Mouse (Mus musculus): Measurements from ENCODE around the gene Kcnh5.

Gene Kcnh5

DNA sequence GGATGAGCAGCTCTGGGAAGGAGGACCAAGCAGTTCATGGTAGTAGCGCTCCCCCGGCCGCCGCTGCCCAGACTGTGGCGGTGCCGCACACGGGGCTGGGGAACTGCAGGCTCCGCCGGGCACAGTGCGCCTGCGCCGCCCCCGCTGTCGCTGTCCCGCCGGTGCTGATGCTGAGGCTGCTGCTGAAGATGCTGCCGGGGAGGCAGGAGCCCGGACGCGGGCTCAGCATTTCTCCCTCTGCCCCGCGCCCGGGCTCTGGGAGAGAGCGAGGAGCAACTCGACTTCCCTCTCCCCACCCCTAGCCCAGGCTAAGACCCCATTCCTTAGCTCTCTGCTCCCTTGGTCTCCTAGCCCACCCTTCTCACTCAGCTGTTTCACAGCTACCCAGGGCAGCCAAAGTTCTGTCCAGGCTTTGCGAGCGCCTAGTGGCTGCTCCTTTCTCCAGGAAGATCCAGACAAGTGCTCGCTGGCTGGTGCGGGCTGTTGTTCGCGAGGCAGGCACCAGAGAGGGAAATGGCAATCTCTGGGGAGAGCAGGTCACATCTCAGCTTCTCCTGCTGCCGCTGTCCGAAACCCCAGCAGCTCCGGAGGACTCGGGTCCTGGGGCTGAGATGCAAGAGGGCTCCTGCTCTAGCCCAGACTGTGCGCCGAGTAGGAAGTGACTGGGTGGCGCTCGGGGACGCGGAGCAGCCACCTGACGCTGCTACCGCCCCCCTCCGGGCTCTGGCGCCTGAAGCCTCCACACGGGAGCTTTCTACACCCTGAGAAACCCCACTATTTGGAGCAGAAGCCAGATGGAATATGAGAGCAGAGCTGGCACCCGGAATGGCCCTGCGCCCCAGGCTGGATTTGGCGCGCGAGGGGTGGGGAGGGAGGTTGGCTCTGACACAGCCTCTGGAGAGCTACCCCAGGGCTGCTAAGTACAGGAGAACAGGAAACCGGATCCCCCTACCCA, at the start of gene Kcnh5:
TSS of gene Kcnh5 (minus strand) at position 642 of the 955 bp plus-strand sequence.
- DNase-seq (ENCODE audit: low read depth, low spot score) = no peak

DNA sequence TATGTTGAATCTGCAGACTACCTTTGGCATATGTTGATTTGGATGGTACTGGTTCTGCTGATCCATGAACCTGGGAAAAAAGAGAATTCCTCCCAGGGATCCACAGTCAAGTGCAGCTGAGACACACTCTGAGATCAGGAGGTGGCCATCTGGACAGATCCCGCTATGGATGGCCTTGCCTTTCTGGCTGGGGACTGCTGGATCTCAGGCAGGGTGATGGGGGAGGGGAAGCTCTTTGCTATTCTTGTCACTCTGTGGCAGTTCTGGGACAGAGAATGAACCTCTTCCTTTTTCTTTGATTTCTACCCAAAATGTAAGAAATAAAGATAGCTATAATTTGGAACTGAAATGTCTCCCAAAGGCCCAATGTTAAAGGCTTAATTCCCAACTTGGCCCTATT, 46.8 kb upstream of the Kcnh5 start:
- no peak for DNase-seq (ENCODE audit: low read depth, low spot score)

DNA sequence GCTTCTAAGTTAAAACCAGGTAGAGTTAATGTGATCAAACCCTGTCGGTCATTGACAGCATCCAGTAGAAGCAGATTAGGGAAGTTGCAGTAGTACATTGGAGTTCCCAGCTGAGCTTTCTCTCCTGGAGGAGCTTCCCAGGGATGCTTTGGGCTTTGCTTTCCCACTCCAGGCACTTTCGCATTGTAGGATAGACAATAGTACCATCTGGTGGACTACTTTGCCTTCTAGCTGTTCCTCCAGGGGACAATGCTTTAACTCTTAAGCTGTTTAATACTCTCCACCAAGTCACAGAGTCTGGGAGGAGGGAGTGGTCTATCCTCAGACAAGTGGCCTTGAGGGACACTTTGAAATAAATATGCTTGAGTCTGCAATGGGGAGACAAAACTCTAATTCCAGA, 12.3 kb upstream of the Kcnh5 start:
- no peak for DNase-seq (ENCODE audit: low read depth, low spot score)

DNA sequence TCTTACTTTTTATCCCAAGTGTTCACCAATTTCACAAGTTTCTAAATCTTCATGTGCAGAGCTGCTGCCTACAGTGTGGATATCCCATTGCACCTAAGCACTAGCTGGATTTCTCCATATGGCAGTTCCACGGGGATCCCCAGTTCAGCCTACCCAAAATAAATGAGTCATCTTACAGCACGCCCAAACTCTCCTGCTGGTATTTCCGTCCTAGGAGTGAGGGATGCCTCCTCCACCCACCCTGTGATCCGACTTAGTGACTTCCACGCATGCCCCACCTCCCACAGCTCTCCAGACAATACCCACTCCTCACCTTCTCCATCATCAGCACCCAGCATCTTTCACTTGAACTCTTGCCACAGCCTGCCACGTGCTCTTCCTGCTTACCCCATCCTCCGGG, 5.5 kb upstream of the Kcnh5 start:
- no peak for DNase-seq (ENCODE audit: low read depth, low spot score)

DNA sequence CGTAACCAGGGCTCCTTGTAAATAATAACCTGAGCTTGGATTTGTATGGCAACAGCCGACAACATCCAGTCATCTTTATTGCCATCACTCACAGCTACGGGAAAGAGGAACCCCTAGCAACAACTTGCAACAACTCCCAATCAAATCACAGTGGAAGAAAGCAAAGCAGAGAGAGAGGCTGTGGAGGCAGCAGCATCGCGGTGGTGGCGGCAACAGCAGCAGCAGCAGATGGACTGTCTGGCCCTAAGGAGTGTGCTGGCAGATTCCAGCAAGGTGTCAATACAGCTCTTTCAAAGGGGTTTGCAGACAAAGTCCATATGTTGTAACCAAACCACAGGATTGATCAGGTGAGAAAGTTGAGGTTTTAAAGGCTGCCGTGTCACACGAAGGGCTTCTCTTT, 2.4 kb upstream of the Kcnh5 start:
- DNase-seq (ENCODE audit: low read depth, low spot score) = no peak

DNA sequence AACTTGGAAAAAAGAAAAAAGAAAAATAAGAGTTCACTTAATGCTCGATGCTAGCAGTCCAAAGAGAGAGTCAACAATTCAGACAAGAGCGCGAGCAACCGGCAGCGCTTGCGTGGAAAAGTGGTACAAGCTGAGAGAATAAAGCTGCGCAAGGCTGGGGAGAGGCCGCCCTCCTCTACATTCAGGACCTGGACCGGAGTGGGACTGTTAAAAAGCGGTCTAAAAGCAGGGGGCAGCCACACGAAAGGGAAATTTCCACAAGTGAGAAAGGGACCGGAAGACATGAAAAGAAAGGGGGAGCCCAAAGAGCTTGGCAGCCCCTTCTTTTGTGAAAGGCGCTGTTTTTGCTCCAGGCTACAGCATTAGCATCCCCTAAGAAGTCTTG, 506 bp upstream of the Kcnh5 start:
- DNase-seq (ENCODE audit: low read depth, low spot score) = no peak

DNA sequence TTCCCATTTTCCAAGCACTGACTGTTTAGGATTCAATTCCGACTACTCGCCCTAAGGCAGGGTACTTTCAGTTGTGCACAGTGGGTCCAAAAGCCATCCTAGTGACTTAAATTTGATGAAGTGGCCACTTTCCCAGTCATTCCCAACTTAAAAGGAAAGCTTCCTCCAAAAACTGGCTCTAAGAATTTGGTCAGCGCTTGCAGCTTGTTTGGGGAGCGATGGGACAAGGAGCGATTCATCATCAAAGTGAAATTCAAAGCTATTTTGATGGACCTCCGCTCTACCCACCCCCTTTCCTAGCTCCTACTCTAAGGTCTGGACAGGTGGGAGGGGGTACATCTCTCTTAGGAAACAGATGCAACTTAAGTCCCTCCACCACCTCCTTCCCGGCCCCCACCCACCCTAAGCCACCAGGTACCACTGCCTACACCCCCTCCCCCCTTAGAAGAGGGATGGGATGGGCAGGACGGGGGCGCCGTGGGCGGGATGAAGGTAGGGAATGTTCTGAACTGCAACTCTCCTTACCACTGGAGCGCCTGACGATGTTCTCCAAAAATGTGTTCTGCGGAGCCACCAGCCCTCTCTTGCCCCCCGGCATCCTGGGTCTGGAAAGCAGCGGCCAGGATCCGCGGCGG, 1.1 kb downstream of the Kcnh5 start:
- DNase-seq (ENCODE audit: low read depth, low spot score) = no peak

DNA sequence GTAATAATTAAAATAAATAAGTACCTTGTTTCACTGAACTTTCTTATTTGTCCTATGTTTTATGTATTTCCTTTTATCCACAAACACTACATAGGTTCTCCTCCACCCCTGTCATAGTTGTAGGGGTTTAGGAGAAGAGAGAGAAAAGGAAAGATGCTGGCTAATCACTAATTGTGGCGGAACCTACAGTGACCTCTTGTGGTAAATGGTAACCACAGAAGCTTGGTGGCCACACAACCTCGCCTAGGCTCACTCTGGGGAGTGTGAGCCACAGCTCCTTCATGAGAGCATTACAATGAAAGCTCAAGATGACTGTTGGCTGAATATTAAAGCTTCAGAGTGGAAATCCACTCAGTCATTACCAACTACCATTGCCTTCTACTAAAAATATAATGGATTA, 6.2 kb downstream of the Kcnh5 start:
- no peak for DNase-seq (ENCODE audit: low read depth, low spot score)

DNA sequence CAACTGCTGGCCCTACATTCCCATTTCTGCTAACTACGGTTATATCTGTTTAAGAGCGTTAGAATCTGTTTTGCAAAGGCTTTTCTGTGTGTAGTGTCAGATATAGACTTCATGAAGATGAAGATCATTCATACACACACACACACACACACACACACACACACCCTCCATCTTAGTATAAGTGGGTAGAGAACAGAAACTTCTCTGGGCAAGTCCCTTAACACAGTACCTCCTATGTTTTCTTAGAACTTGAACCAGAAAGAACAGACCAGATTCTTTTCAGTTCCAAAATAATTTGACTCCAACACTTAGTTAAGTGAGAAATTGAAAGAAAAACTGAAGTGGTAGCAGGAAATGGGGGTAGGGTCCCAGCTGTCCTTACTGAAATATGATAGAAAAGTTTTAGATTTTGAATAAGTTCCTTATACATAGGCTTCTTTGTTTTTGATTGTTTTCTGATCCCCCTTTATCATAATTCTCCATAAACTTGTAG, 24.0 kb downstream of the Kcnh5 start:
- DNase-seq (ENCODE audit: low read depth, low spot score) = no peak

DNA sequence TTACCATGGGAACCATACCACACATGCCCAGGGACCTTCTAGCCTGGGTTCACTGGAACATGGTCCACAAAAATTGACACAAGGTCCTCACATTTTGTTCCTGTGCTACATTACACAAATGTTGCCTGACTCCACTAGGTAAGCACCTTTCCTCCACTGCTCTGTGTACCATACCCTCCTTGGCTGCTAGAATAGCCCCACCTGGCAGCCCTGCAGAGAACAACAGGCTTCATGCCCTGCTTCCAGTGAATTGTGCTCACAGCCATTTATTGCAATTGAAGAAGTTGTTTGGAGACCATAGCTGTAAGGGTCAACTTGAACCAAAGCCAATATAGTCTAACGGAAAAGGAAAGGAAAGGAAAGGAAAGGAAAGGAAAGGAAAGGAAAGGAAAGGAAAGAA, 37.3 kb downstream of the Kcnh5 start:
- DNase-seq (ENCODE audit: low read depth, low spot score) = no peak

DNA sequence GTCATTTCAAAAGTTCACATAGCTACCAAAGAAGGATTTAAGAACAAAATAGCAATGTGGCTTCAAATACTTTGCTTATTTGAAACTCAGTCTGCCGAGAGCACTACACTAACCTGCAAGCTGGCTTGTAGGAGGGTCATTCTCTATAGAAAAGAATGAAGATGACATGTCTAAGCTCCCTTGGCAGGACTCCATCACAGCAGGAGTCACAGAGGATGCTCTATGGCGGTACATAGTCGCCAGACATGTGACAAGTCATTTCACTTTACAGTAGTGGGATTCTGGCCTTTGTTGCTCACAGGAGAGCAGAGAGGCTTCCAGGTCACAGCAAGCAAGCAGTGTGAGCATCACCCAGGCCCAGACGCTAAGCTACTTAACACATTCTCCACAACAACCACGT, 85.2 kb downstream of the Kcnh5 start:
- no peak for DNase-seq (ENCODE audit: low read depth, low spot score)

DNA sequence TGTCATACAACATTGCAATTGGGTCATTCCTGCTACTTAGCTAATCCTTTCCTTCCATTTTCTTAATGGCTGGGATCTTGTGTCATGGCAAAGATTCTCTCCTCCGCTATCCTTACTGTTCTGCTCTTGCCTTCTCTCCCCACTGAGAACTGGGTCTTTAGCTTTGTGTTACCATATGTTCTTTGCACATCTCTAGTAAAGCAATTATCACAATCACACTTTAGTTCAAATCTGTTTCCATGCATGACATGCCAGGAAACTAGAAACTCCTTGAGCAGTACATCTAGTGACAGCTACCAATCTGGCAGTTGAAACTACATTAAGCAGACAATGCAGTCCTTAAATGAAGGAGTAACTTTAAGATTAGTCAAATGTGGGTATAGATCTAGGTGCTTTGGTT, 86.2 kb downstream of the Kcnh5 start:
- DNase-seq (ENCODE audit: low read depth, low spot score) = no peak

DNA sequence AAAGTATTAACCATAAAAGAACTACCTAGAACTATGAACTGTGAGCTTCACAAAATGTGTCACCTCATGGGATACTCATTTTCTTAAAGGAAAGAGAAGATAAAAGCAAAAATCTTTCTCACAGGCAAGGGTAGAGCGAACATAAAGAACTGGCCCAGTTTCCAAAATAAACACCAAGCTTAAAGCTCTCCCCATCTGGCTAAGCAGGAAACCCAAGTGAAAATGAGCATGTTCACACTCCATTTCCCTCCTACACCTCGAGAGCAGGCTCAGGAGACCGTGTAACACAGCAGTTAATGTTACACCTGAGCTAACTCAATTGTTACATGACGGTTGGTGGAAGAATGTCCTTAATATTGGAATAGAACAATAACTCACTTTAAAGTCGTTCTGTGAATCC, 100.0 kb downstream of the Kcnh5 start:
- no peak for DNase-seq (ENCODE audit: low read depth, low spot score)

DNA sequence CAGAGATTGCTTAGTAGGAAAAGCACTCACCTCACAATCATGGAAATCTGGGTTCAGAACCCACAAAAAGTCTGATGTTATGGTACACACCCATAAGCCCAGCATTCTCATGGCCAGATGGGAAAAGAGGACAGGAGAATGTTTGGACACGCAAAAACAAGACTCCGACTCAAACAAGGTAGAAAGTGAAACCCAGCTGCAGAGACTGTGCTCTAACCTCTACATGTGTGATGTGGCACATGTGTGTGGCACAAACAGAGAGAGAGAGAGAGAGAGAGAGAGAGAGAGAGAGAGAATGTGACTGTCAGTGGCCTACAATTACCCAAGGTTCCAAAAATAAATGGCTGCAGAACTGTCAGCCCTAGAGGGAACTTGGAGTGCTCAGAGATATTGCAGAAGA, 106.1 kb downstream of the Kcnh5 start:
- DNase-seq (ENCODE audit: low read depth, low spot score) = no peak

DNA sequence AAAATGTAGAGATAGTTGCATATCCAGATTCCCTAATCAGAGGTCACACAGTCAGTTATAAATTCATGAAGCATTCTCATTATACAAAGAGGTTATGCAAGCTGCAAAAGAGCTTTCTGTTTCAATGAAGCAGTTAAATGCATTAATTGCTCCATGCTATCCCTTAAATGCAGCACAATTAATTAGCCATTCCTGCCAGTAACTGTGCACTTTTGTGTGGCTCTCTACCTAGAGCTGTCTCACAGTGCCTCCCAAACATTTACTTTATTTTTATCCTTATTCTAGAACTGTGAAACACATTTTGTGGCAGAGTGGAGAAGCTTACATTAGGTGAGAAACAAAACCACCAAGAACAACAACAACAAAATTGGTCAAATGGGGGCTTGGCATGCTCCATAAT, 114.6 kb downstream of the Kcnh5 start:
- DNase-seq (ENCODE audit: low read depth, low spot score) = no peak

DNA sequence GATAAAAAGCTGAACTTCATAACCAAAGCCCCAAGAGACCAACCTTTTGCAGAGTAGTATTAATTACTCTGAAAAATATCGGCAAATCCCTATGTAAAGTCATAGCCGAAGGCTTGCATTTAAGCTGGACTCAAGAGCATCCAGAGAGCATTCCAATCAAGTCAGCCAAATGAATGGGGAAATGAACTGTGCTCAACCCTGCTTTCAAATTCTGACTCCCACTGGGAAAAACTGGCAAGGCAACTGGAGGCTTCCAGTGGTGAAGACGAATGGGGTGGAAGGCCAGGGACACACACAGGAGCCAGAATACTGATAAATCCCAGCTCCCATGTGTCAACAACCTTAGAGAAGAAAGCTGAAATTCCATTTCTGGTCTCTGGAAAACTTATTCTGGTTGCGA, 115.4 kb downstream of the Kcnh5 start:
- DNase-seq (ENCODE audit: low read depth, low spot score) = no peak

DNA sequence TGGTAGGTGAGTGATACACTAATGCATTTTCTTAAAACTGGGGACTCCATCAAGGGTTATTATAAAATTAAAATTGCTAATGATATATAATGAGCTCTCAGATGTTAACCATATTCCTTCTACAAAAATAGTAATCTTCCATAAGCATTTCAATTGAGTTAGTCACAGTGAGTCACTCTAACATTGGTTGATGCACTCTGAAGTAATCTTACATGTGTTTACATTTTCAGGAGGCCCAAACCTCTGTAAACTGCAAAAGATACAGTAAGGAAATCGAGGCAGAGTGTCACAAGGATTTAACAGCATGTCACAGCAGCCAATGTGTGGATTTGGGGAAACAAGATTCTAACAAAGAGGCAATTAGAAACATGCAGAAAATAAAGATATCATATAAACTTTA, 123.4 kb downstream of the Kcnh5 start:
- no peak for DNase-seq (ENCODE audit: low read depth, low spot score)

DNA sequence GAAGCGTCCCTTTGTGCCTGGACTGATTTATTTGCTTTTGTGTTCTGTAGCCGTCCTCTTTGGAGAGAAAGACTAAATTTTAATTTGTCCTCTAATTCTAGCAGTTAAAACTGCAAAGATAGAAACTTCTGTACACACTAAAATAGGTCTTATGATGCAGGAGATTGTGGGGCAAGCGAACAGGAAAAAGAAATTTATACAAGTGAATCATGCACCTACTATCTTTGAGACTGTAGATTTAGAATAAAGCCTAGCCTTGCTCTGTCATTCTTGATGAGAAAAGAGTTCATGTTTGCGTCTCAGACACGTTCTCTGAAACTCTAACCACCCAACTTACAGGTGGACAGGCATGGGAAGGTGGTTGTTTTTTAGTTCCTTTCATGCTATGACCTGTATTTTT, 140.4 kb downstream of the Kcnh5 start:
- no peak for DNase-seq (ENCODE audit: low read depth, low spot score)

DNA sequence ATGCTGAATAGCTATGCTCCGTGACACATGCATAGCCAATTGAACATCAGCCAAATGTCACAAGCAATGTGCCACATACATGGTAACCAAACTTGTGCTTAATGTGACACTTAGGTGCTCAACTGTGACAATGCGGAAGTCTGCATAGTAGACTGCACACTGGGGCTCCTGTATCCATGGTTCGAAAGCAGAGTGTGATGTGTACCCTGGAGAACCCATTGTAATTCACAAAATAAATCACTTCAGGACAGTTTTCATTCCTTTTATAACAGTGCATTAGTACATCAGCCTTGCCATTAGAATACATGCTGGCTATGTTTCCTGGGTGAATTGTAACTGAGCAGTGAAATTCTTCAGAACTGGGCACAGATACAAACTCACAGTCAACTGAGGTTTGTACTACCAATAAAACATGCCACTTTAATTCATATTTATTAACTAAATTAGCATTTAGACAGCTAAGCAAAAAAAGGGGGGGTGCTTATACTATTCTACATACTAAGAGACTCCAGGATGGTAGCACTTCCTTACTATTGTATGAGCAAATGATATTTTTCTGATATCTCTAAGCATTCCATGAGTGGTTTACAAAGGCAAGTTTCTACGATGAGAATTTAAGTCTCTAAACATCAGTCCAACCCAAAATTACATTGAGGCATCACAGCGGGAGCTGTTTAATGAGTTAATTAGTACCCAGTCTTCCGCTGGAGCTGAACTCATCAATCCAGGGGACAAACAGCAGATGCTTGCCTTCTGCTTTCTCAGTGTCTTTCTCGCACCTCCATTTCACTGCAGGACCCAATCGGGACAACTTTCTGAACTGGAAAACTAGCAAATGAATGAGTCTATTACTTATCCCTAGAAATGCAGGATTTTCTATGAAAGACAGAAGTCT, 144.9 kb downstream of the Kcnh5 start:
- DNase-seq (ENCODE audit: low read depth, low spot score) = no peak

DNA sequence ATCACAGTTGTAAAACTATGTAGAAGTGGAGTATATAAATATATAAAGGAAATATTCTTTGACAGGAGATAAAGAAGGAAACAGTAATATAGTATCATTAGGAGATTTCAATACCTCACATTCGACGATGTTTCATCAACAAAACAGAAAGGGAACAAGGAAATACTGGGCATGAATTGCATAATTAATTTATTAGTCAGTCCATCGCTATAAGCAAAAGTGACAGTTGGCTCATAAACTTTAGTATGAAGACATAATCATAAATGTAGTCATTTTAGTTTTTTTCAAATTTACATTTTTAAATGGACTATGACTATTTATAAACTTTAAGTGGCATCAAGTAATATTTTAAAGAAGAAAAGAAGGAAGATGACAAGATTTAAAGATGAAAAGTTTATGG, 205.9 kb downstream of the Kcnh5 start:
- DNase-seq (ENCODE audit: low read depth, low spot score) = no peak

DNA sequence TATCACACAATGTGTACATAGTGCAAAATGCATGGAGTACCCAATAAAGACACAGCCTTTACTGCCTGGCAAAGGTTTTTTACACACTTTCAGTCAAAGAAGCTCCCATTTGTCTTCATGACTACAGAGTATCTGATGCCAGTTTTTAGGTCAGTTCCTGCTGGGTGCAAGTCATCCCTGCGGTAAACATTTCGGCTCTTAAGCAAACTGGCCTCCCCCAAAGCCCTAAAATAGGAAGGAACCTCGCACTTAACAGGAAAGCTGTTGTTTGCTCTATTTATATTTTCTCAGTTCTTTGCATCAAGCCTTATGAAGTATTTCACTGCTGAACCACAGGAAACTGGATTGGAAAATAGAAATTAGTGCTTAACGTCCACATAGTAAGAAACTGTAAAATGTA, 207.7 kb downstream of the Kcnh5 start:
- no peak for DNase-seq (ENCODE audit: low read depth, low spot score)

DNA sequence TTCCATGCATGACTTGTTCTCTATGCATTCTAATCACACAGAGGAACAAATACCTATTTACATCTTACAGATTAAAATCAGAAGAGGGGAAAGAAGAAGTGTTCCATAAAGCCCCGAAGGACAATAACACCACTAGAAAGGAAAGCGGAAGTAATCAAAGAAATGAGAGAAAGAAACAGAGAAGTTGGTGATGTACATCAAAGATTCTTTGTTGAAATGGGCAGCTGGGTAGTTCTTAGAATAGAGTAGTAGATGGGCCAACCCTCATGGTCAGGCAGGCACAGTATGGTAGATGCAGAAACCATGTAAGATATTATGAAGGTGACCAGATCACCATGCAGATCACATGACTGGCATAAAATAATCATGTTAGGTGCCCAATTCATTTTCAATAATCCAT, 210.9 kb downstream of the Kcnh5 start:
- no peak for DNase-seq (ENCODE audit: low read depth, low spot score)
